Mouse (Mus musculus) megakaryocyte-erythroid progenitor cell, adult 5-6 weeks (primary cell): ENCODE measurements around the gene Gm17349. TPM values are rescaled to one million over a fixed set of nuclear protein-coding genes. Genes with fewer than 3 reads are reported as not detected.
A peak's percentile ranks its signal among the peaks of the same experiment; 100 is the strongest.
"Not testable (repeated sequence)": the region's sequence is repeated elsewhere in the genome, so short reads cannot be mapped to it uniquely, and the experiment has no call there.

Experiments
- ATAC-seq: replicated peaks from 2 replicates; pipeline ENCODE4 v1.8.0; 2016; ENCODE audit warnings: mild to moderate bottlenecking, inconsistent platforms; ENCODE audit not compliant: severe bottlenecking, poor library complexity, low FRiP score, low TSS enrichment
- total RNA-seq, 2 experiments: library from RNA; stranded (forward) in 1 of 2; stranded (reverse) in 1 of 2; fragments of 200-1000, 215-1000 nt in 1 of 2; fragments of >200 nt in 1 of 2; fragmentation: Nextera tagmentation in 1 of 2; gene quantifications; 2 replicates each; pipeline ENCODE4 v1.2.3; 2014 to 2017

Gm17349 gene
- total RNA-seq, 2 experiments from 2014 or later = not detected

DNA sequence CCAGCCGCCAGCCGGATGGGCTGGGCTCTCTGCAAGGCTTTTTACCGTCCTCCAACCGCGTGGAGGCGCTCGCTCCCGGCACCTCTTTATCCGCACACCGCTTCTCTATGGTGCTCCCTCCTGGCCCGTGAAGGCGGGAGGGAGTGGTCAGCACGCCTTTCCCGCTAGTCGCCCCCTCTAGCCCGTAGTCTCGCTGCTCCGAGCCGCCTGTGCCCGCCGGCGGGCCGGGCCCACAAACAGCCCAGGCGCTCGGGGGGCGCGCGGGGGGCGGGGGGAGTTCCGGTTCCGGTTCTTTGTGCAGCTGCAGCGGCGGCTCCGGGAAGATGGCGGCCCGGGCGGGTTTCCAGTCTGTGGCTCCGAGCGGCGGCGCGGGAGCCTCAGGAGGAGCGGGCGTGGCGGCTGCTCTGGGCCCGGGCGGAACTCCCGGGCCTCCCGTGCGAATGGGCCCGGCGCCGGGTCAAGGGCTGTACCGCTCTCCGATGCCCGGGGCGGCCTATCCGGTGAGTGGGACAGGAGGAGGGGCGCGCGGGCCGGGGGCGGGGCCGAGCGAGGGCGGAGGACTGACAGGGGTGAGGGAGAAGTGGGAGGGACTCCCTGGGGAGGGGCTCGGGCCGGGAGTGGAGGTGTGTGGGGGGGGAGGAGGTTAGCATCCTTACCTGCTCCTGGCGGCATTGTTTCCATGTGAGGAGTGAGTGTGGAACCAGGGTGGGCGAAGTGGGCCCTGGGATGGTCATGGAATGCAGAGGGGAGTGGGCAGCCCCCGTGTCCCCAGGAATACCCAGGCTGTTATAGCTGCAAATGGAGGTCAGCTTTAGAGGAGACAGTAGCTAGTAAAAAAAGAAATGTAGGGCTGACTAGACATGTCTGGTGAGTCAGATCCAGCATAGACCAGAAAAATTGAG lies 3.0 kb downstream of the Gm17349 start, which contains the start of gene Smarcd1:
Gene Smarcd1, plus strand, starts transcription at position 131 of the 902 bp plus-strand sequence.
- ATAC-seq = peak; percentile 77

GRCm38 (mm10) chr15:99701640-99701998 lies 3.7 kb downstream of the Gm17349 start:
- not testable (repeated sequence) for ATAC-seq

- ATAC-seq = no peak
These were observed 4.8 kb downstream of the Gm17349 start for GRCm38 (mm10) chr15:99700219-99701106.

- no peak for ATAC-seq
These were observed 5.6 kb downstream of the Gm17349 start for GRCm38 (mm10) chr15:99699715-99700114.

- ATAC-seq = no peak
These were observed 6.7 kb downstream of the Gm17349 start for GRCm38 (mm10) chr15:99698533-99699085.

DNA sequence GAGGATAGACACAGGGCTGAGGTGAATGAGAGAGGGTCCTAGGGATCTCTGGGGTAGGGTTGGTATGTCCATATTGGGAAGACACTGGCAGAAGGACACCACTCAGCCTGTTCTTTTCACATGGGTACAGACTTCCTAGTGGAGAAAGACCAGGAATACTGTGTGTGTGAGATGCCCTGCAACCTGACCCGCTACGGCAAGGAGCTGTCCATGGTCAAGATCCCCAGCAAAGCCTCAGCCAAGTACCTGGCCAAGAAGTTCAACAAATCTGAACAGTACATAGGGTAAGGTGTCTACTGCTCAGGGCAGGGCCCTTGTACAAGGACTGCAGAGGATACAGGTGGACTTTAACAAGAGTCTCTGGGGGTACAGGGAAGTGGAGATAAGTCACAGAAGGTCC lies 8.0 kb downstream of the Gm17349 start:
- ATAC-seq = no peak

DNA sequence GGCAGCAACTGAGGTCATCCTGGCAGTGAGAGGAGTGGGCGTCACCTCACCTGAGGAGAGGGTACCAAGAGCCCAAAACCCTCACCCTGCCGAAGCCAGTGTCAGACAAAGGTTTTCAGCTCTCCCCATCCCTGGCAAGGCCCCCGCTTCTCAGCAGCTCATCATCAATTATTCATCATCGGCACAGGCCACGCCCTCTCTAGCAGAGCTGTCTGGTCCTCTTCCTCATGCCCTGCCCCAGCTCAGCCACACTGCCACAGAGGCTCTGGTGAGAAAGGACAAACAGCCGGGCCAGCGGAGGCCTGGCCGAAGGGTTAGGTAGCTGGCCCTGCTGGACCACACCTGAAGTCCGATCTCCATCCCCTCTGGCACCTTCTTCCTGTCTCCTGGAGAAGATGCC lies 13.3 kb downstream of the Gm17349 start:
- no peak for ATAC-seq

GRCm38 (mm10) chr15:99690924-99691323 lies 14.4 kb downstream of the Gm17349 start:
- no peak for ATAC-seq

- ATAC-seq = peak; percentile 86
These were observed 16.6 kb downstream of the Gm17349 start for GRCm38 (mm10) chr15:99688712-99689111.

GRCm38 (mm10) chr15:99684156-99684555 lies 21.1 kb downstream of the Gm17349 start:
- no peak for ATAC-seq

GRCm38 (mm10) chr15:99682880-99683279 lies 22.4 kb downstream of the Gm17349 start:
- ATAC-seq = peak; percentile 34; the same call in 1 of the 2 replicates

DNA sequence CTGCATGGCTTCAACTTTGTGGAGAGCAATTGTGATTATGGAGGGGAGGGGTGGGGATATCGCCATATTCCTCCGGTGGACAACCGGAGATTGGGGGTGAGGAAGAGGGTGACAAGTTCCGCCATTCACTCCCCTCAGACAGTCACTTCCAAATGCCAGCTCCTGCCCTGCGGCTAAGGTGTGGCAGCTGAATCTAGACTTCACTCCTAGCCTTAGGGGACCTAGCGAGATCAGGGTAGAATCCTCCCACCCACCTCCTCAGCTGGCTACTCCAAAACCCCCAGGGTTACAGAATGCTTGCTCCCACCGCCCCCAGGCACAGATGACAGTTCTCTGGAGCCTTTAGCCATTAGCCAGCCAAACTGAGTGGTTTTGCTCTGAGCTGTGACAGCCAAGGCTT lies 26.3 kb downstream of the Gm17349 start:
- ATAC-seq = no peak

- ATAC-seq = no peak
These were observed 27.1 kb downstream of the Gm17349 start for GRCm38 (mm10) chr15:99678063-99678800.

DNA sequence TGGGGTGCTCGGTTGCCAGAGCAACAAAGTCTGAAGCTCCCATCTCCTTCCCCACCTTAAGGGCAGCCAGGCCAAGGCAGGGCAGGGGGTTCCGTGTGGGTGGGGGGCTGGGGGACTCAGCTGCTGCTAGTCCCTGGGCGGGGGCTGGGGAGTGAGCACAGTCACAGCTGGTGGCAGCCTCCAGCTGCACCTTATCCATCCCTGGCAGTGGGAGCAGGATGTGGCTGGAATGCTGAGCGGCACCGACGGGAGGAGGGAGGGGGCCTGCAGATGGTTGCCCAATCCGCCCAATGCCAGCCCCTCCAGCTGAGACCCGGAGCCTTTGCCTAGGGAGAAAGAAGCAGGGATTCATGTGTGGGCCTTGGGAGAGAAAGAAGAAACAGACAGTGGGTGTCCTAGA lies 28.2 kb downstream of the Gm17349 start:
- ATAC-seq = no peak

- no peak for ATAC-seq
These were observed 30.4 kb downstream of the Gm17349 start for GRCm38 (mm10) chr15:99674866-99675265.

- 0 out of 2 replicates have a peak, but pooled peaks have one; percentile 12 for ATAC-seq
These were observed 33.5 kb downstream of the Gm17349 start for GRCm38 (mm10) chr15:99671783-99672182.

- no peak for ATAC-seq
These were observed 34.2 kb downstream of the Gm17349 start for GRCm38 (mm10) chr15:99670964-99671670.

DNA sequence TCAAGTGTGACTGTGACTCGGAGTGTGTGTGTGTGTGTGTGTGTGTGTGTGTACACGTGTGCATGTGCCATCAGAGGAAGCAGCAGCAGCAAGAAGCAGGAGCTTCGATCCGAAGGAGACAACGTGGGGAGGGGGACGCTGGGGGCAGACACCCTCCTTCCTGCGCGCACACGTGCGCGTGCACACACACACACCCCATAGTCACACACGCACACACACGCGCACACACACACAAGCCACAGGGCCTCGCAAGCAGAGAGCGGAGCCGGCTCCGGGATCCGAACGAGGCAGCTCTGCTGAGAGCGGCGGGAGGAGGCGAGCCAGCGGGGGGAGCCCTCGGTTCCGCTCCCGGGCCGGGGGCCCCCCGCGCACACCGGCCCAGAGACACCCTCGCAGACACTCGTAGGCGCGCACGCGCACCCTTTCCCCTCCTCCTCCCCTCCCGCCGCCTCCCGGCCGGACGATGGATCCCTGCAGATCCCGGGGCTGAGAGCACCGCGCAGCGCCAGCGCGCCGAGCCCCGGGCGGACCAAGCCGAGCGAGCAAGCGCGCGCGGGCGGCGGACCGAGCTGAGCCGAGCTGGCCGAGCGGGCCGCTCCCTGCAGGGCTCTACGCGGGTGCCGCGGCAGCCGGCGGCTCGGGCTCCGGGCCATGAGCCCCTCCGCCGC lies 35.0 kb downstream of the Gm17349 start, which contains the start of gene Asic1:
Gene Asic1, plus strand, starts transcription at position 215 of the 668 bp plus-strand sequence.
- ATAC-seq = no peak
